Mouse (Mus musculus) layer of hippocampus, postnatal 36 days (tissue): ENCODE data around the gene Bnip3. TPM values are rescaled to one million over a fixed set of nuclear protein-coding genes. Genes with fewer than 3 reads are reported as not detected.

ENCODE experiments used
- DNase-seq, 2 experiments: peaks; one replicate each; pipeline ENCODE4 v3.0.0; 2022
- total RNA-seq, 2 experiments: library from RNA; stranded (reverse); gene quantifications; 2 replicates each; pipeline ENCODE4 v1.2.3; 2021

Bnip3 gene
- total RNA-seq = 100 to 1,000 TPM; 116 TPM

GRCm38 (mm10) chr7:138909277-138910192 is at the start of gene Bnip3:
Gene Bnip3 (minus strand): TSS chr7:138909519.
- DNase-seq = peak; percentile 80 to 83

DNA sequence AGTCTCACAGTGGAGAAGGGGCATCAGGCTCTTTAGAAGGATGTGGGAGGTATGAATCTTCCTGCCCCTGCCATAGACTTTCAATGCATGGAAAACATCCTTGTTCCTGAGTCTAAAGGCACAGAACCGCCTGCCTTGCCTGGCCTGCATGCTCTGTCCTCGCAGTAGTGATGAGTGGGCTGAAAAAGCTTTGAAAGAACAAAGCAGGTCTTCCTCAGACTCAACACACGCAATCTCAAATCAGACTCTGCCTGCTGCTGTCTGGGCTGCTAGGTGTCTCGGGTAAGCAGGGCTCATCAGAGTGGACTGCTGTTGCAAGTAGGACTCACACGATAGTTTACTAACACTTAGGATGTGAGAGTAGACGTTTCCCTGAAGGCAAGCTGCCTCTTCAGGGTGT is 47.8 kb upstream of the Bnip3 start:
- DNase-seq = no peak

GRCm38 (mm10) chr7:138955787-138956186 is 46.5 kb upstream of the Bnip3 start:
- no peak for DNase-seq

GRCm38 (mm10) chr7:138948309-138948708 is 39.0 kb upstream of the Bnip3 start:
- no peak for DNase-seq

GRCm38 (mm10) chr7:138947741-138948140 is 38.4 kb upstream of the Bnip3 start:
- DNase-seq = no peak

DNA sequence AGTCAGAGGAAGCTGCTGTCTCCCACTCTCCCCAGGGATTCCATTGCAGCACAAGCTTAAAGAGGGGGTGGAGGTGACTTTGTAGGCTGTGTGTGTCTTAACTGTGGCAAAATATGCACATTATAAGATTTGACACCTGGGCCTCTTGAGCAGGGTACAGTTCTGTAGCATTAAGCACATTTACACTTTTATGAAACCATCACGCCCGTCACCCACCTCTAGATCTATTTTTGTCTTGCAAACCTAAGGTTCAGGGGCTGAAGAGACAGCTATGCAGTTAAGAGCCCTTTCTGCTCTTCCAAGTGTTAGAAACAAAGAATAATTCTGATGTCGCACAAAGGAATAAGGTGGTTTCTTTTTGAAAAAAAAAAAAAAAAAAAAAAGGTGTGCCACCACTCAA is 36.3 kb upstream of the Bnip3 start:
- no peak for DNase-seq

DNA sequence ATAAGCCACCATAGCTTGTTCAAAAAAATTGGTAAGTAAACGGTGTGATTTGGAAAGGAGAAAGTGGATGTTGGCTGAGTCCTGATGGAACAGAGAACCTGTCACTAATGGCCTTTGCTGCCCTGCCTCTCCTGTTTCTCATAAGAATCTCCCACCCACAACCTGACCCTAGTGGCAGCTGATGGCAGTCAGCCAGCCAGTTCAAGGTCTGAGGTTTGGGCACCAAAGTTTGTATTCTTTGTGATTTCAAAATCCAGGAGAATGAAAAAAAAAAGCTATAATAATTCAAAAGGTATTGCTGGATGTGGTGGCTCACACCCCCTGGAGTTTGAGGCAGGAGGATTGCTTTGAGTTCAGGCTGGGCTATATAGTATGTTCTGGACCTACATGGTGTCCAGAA is 33.0 kb upstream of the Bnip3 start:
- no peak for DNase-seq

GRCm38 (mm10) chr7:138941571-138941970 is 32.3 kb upstream of the Bnip3 start:
- peak in 1 of 2 experiments; percentile 27 for DNase-seq

- peak; percentile 66 to 71 for DNase-seq
Observed at GRCm38 (mm10) chr7:138940612-138941461, 31.5 kb upstream of the Bnip3 start, which contains the start of gene Jakmip3. Gene Jakmip3 (plus strand): TSS chr7:138940730.

- DNase-seq = peak in 1 of 2 experiments; percentile 65
Observed at GRCm38 (mm10) chr7:138940256-138940611, 30.9 kb upstream of the Bnip3 start.

DNA sequence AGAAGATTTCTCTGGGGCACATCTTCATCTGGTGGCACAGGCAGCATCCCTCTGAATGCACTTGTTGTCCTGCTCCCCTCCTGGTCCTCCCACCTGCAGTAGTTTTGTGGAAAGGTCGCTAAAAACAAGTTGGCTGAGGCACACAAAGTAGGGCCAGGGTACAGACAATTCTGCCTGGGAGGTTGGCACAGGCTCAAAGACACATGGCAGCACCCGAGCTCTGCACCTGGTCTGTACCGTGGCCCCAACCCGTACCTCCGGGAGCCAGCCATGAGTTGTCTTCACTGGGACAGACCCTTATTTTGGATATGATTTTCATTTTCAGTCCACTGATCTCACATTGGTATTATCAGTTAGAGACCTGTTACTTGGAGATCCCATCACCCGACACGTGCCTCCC is 29.7 kb upstream of the Bnip3 start:
- DNase-seq = no peak

DNA sequence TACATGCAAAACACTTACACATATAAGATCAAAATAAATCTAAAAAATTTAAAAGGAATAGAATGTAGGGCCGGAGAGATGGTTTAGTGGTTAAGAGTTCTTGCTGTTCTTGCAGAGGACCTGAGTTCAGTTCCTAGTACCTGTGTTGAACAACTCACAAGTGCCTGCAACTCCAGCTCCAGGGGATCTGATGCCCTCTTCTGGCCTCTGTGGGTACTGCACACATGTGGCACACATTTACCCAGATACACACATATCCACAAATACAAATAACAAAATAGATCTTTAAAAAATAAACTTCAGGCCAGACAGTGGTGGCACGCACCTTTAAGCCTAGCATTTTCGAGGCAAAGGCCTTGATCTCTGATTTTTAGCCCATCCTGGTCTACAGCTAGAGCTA is 25.2 kb upstream of the Bnip3 start:
- DNase-seq = no peak

DNA sequence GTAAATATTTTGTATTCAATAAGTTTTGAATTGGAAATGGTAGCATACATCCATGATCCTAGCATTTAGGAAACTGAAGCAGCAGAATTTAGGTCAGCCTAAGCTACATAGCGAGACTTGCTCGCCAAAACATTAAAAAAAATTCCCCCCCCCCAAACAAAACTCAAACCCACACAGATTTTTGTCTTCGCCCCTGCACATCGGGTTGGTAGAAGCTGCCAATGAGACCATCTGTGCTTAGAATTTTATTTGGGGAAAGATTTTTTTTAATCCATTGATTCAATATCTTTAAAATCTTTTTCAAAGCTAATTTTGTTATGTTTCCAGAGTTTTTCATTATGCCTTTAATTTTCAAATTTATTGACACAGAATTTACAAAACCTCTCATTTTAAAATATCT is 19.1 kb upstream of the Bnip3 start:
- no peak for DNase-seq

GRCm38 (mm10) chr7:138923756-138924425 is 14.6 kb upstream of the Bnip3 start:
- no peak for DNase-seq

DNA sequence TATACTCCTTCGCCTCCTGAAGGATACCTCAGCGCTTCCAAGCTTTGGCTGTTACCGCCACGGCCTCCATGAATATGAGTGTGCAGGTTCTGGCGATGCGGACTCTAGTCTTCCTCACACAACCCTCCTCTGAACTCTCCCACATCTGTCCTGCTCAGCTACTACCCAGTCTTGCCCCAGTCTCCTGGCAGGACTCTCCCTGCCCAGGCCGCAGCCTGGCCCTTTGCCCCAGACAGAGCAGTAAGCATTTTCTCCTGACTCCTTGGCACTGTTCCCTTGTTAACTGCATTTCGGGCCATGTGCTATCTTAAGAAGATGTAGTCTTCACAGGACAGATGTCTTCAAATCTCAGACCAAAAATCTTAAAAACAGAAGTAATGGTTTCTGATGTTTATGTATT is 12.3 kb upstream of the Bnip3 start:
- no peak for DNase-seq

- DNase-seq = peak in 1 of 2 experiments; percentile 27
Observed at GRCm38 (mm10) chr7:138919156-138919944, 10.0 kb upstream of the Bnip3 start.

GRCm38 (mm10) chr7:138913616-138914015 is 4.3 kb upstream of the Bnip3 start:
- no peak for DNase-seq

GRCm38 (mm10) chr7:138910193-138910562 is 859 bp upstream of the Bnip3 start:
- no peak for DNase-seq

- no peak for DNase-seq
Observed at GRCm38 (mm10) chr7:138908768-138909276, 497 bp downstream of the Bnip3 start.

GRCm38 (mm10) chr7:138907976-138908375 is 1.3 kb downstream of the Bnip3 start:
- DNase-seq = no peak

DNA sequence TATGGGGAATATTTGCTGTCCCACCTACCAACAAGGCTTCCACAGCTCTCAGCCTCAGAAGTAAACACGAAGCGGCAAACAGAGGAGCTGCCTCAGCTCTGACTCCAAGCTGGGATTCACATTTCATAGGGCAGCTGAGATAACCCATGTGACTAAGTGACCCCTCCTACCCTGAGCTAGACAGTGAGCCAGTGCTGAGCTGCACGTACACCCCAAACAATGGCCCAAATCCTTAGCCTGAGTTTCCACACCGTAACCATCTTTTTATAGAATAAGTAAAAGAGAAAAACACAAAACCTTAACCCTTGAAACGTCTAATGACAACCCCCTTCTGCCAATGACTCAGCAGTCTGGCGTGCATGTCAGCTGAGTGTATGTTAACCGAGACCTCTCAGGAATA is 2.3 kb downstream of the Bnip3 start:
- DNase-seq = peak in 1 of 2 experiments; percentile 33

- no peak for DNase-seq
Observed at GRCm38 (mm10) chr7:138906441-138906840, 2.9 kb downstream of the Bnip3 start.
